Mouse (Mus musculus): ENCODE measurements around the gene Fam168b. TPM values are rescaled to one million over a fixed set of nuclear protein-coding genes. Genes with fewer than 3 reads are reported as not detected.

Fam168b gene
- polyA plus RNA-seq (2015; fragmentation: Illumina TruSeq; extraction: RNeasy Lipid Tissue Mini Kit (QIAGEN cat#74804); ENCODE audit: insufficient read depth, low replicate concordance), result 138 TPM

GRCm38 (mm10) chr1:34842887-34843618, at the start of gene Fam168b:
Gene Fam168b, minus strand, starts transcription at chr1:34843065.

GRCm38 (mm10) chr1:34849745-34850342, 7.0 kb upstream of the Fam168b start, which contains the start of gene Plekhb2:
Gene Plekhb2, plus strand, starts transcription at chr1:34849976.

Other genes starting within 250 kb of the Fam168b start
- 50.4 TPM for gene Plekhb2, start 6.9 kb upstream of the Fam168b start, polyA plus RNA-seq (2015; fragmentation: Illumina TruSeq; extraction: RNeasy Lipid Tissue Mini Kit (QIAGEN cat#74804); ENCODE audit: insufficient read depth, low replicate concordance)

Measured in spleen, adult 10 weeks (tissue).